Mouse (Mus musculus) lung, postnatal 0 days (tissue): ENCODE measurements around the gene Adgrl3. TPM values are rescaled to one million over a fixed set of nuclear protein-coding genes. Genes with fewer than 3 reads are reported as not detected.

Source experiments
- ATAC-seq: fragments of 200-750 bp; cut with Nextera tagmentation; 2 replicates; pipeline ENCODE4 v1.8.0; 2017; ENCODE audit warnings: moderate library complexity
- DNase-seq: peaks from one replicate; pipeline ENCODE4 v3.0.0-alpha.2; 2016; ENCODE audit warnings: low spot score
- H3K27ac ChIP-seq: fragments of 300-500 bp; sonication (generic); 2 replicates; pipeline ENCODE4 v1.5.1; 2014; ENCODE audit warnings: antibody characterized with exemption, mild to moderate bottlenecking, low read length, mixed read lengths
- H3K27me3 ChIP-seq: fragments of 300-500 bp; sonication (generic); replicated peaks from 2 replicates; pipeline ENCODE4 v1.6.1; 2014; ENCODE audit warnings: low read length, mixed read lengths; ENCODE audit not compliant: insufficient read depth
- H3K36me3 ChIP-seq: fragments of 300-500 bp; sonication (generic); 2 replicates; pipeline ENCODE4 v1.6.1; 2014; ENCODE audit warnings: low read length, mixed read lengths; ENCODE audit not compliant: insufficient read depth
- H3K4me1 ChIP-seq: fragments of 300-500 bp; sonication (generic); 2 replicates; pipeline ENCODE4 v1.6.1; 2014; ENCODE audit warnings: antibody characterized with exemption, low read depth, low read length, mixed read lengths; ENCODE audit not compliant: insufficient read depth
- H3K4me2 ChIP-seq: fragments of 300-500 bp; sonication (generic); replicated peaks from 2 replicates; pipeline ENCODE4 v1.6.1; 2014; ENCODE audit warnings: low read depth, mild to moderate bottlenecking, low read length, moderate library complexity, mixed read lengths
- H3K4me3 ChIP-seq: fragments of 300-500 bp; sonication (generic); 2 replicates; pipeline ENCODE4 v1.5.1; 2014; ENCODE audit warnings: low read depth, low read length
- H3K9ac ChIP-seq: fragments of 300-500 bp; sonication (generic); replicated peaks from 2 replicates; pipeline ENCODE4 v1.6.1; 2014; ENCODE audit warnings: low read depth, mild to moderate bottlenecking
- H3K9me3 ChIP-seq: fragments of 300-500 bp; sonication (generic); 2 replicates; pipeline ENCODE4 v1.6.1; 2016; ENCODE audit warnings: low read length, mixed read lengths
- CTCF ChIP-seq: IDR thresholded peaks from 2 replicates; pipeline ENCODE4 v1.5.1; 2016; ENCODE audit warnings: antibody characterized with exemption, mild to moderate bottlenecking
- EP300 ChIP-seq: IDR thresholded peaks from 2 replicates; pipeline ENCODE4 v1.6.1; 2016; ENCODE audit warnings: antibody characterized with exemption, mild to moderate bottlenecking, control low read depth
- WGBS: fragments of 180-500 bp; shearing (Covaris S2); extraction: QIAGEN DNeasy Blood & Tissue Kit; methylation state at CpG from one replicate; pipeline ENCODE4 v1.1.7; 2014; 5-methylcytosine and 5-hydroxymethylcytosine counted together
- polyA plus RNA-seq: library from polyadenylated mRNA; unstranded; fragments of >200 nt; fragmentation: Nextera tagmentation; extraction: Ambion mirVana; gene quantifications from 2 replicates; pipeline ENCODE4 v1.2.1, GENCODE M21; 2015

Gene Adgrl3
- polyA plus RNA-seq, 1 experiment from 2014 or later, result 13.5 TPM

DNA sequence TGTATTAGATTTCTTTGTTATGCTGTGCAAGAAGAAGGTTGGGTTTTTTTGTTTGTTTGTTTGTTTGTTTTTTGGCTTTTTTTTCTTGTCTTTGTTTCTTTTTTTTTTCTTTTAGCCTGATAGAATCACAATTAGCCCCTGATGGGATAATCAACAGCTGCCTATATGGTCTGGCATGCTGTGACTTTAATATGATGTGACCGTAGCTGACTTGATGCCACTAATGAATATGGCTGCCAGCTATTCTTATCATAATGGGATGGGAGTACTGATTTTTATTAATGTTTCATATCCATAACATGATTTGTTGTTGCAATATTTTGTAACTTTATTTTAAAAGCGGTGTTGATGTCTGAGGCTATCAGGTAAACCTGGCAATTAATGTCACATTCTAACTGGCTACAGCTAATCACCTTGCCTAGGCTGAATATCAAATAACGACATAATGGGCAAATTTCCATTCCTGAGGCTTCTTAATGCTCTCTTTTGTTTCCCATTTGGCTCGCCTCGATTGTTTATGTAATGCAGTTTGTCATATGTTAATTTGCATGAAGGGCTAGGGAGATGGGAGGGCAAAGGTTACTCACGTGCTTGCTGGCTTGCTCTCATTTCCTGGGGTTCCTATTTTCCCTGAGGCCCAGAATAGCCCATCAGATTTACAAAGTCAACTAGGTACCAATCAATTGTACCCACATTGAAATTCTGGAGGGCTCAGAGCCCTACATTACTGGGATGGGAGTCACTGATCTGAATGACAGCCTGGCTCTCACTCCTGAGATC is 641.9 kb downstream of the Adgrl3 start:
- no peak overlapping the region for H3K27ac ChIP-seq
- H3K4me2 ChIP-seq, result no peak overlapping the region
- no peak overlapping the region for H3K9ac ChIP-seq
- H3K9me3 ChIP-seq, result no peaks in the 10 kb centered on the region
- 54% methylated on average over 6 of the region's 6 CpGs for WGBS
- DNase-seq (no peak), ATAC-seq (no peak)
- H3K36me3 ChIP-seq, result no peaks in the 10 kb centered on the region
- no peaks in the 10 kb centered on the region for H3K4me1 ChIP-seq
- no peak overlapping the region for H3K4me3 ChIP-seq
- H3K27me3 ChIP-seq, result no peaks in the 10 kb centered on the region
- TF ChIP-seq EP300, result no peak
- no peak for TF ChIP-seq CTCF

DNA sequence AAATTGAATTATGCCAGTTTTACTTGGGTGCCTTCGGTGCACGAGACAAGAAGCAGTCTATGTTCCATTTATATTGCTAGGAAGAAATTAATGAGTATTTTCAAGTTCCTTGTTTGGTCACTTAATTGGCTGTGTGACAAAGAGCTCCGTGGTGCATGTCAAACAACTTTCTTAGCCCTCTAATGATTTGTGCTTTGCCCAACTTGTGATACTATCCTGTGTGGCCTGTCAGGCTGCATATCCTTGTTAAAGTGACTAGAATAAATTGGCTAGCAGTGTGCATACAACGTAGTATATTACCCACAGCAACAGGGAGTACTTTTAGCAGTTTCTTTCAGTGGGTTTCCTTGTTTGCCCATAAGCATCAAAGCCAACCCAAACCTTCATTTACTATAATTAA is 651.1 kb downstream of the Adgrl3 start:
- Histone ChIP-seq H3K36me3 (no peaks in the 10 kb centered on the region), H3K4me2 (no peak overlapping the region), H3K4me3 (no peak overlapping the region), H3K4me1 (no peaks in the 10 kb centered on the region), H3K9me3 (no peaks in the 10 kb centered on the region), H3K27me3 (no peaks in the 10 kb centered on the region), H3K9ac (no peak overlapping the region), H3K27ac (no peak overlapping the region)
- DNase-seq (no peak), ATAC-seq (no peak)
- no peak for TF ChIP-seq CTCF
- 50% methylated on average over 4 of the region's 4 CpGs for WGBS

DNA sequence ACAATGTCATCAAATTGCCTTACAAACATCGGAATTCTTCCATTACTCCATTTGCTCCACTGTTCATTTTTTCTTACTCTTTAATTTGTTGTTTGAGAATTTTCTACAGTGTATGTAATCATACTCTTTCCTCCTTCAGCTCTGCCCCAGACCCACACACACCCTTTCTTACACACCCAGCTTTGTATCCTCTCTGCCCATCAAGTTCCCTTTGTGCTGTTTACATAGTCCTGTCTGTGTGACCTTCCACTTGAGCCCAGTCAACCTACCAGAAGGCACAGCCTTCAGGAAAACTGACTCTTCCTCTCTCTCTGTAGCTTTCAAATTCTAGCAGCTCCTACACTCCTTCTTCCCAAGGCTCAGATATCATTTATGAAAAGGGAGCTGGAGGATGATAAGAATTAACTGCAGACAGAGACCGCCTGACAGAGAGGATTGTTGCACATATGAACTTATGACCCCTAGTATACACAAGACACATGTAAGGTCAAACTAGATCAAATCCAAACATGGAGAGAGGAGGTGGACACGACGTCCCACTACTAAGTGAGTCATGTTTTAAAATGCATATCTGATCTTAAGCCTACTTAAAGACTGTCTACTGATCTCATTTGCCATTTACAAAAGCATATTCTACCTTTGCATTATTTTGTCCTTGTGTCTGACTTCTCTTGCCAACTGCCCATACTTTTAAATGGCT is 654.5 kb downstream of the Adgrl3 start:
- ATAC-seq (peak; percentile 68), DNase-seq (peak; percentile 4)
- H3K4me1 ChIP-seq, result no peaks in the 10 kb centered on the region
- no peaks in the 10 kb centered on the region for H3K27me3 ChIP-seq
- H3K4me2 ChIP-seq, result no peak overlapping the region
- no peaks in the 10 kb centered on the region for H3K36me3 ChIP-seq
- H3K9ac ChIP-seq, result no peak overlapping the region
- no peak overlapping the region for H3K4me3 ChIP-seq
- H3K9me3 ChIP-seq, result no peaks in the 10 kb centered on the region
- H3K27ac ChIP-seq, result peak overlapping the region; percentile 43; the same call in 1 of the 2 replicates
- WGBS, result 52% methylated on average over 4 of the region's 4 CpGs
- TF ChIP-seq CTCF (no peak), EP300 (peak; percentile 29; the same call in 1 of the 2 replicates)

DNA sequence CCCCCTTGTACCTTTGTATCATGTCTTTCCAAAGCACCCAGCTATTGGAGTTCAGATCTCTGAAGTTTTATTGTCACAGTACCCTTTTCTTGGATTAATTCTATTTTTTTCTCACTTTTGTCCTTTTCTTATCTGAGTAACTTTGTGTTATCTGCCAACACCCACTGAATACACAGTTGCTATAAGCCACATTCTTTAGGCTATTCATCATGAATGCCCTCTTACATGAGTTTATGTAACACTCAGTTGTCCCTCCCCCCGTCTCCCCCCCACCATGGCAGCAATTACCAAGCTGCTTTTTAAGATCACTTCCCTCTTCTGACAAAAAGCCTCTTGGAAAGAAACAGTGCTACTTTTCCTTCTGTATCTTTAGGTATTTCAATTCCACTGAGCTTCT is 655.0 kb downstream of the Adgrl3 start:
- TF ChIP-seq CTCF, result no peak
- peak; percentile 7; the same call in 1 of the 2 replicates for TF ChIP-seq EP300
- Histone ChIP-seq H3K9me3 (no peaks in the 10 kb centered on the region), H3K27me3 (no peaks in the 10 kb centered on the region), H3K4me3 (no peak overlapping the region), H3K9ac (no peak overlapping the region), H3K27ac (no peak overlapping the region), H3K36me3 (no peaks in the 10 kb centered on the region), H3K4me1 (no peaks in the 10 kb centered on the region), H3K4me2 (no peak overlapping the region)
- WGBS, result 15% methylated on average over 1 of the region's 1 CpGs
- DNase-seq (peak; percentile 36), ATAC-seq (peak; percentile 78)

DNA sequence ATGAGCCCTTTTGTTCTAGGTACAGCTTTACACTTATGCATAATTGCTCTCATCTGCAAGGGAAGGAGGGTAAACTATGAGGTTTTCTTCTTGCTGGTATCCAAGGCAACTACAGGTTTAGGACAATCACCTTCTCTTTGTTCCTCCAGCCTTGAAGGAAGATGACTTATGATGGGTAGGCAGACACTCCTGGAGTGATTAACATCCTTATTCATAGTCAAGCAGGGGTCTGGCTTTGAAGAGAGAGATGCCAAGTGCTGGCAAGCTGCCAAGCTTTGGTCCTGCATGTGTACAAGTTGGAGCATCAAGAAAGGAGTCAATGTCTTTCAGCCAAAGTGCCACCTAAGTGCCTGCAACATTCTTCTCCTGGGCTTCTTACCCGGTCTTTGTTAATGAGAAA is 657.0 kb downstream of the Adgrl3 start:
- Histone ChIP-seq H3K27ac (no peak overlapping the region), H3K9ac (no peak overlapping the region), H3K4me1 (no peaks in the 10 kb centered on the region), H3K4me2 (no peak overlapping the region), H3K27me3 (no peaks in the 10 kb centered on the region), H3K36me3 (no peaks in the 10 kb centered on the region), H3K4me3 (no peak overlapping the region), H3K9me3 (no peaks in the 10 kb centered on the region)
- no peak for ATAC-seq
- WGBS, result 92% methylated on average over 1 of the region's 1 CpGs
- no peak for TF ChIP-seq CTCF
- no peak for TF ChIP-seq EP300
- DNase-seq, result no peak

DNA sequence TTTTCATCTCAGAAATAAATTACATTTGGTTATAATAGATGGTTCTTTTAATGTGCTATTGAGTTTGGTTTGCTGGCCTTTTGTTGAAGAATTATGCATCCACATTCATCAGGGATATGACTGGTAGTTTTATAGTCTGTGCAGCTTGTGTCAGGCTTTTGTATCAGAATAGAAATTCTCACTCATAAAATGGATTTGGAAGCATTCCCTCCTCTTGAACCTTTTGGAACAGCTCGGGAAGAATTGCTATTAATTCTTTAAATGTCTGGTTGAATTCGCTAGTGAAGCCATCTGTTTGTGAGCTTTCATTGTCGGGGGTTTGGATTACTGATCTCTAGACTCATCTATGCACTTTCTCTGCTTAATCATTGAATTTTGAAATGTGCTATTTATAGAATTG is 666.3 kb downstream of the Adgrl3 start:
- 77% methylated on average over 3 of the region's 3 CpGs for WGBS
- Histone ChIP-seq H3K9me3 (no peaks in the 10 kb centered on the region), H3K36me3 (no peaks in the 10 kb centered on the region), H3K27ac (no peak overlapping the region), H3K4me3 (no peak overlapping the region), H3K4me2 (no peak overlapping the region), H3K9ac (no peak overlapping the region), H3K4me1 (no peaks in the 10 kb centered on the region), H3K27me3 (no peaks in the 10 kb centered on the region)
- no peak for TF ChIP-seq EP300
- TF ChIP-seq CTCF, result no peak
- ATAC-seq (no peak), DNase-seq (no peak)
